Mouse (Mus musculus) stomach, postnatal 0 days (tissue): ENCODE measurements around the gene Lexm.

Experiments
- CTCF ChIP-seq: IDR thresholded peaks from 2 replicates; pipeline ENCODE4 v1.5.1; 2016; ENCODE audit warnings: antibody characterized with exemption, low read depth, mild to moderate bottlenecking, moderate library complexity
- EP300 ChIP-seq: optimal IDR thresholded peaks from 2 replicates; pipeline ENCODE3; 2016; ENCODE audit warnings: antibody characterized with exemption

- TF ChIP-seq EP300 (no peak), CTCF (no peak)
These were observed at the start of gene Lexm for GRCm38 (mm10) chr4:106617056-106617455.
